Mouse (Mus musculus): ENCODE results near the gene S100a4. TPM values are rescaled to one million over a fixed set of nuclear protein-coding genes. Genes with fewer than 3 reads are reported as not detected.

Gene S100a4
- 10 to 100 TPM in 1 of 2 experiments, 1 to 10 TPM in 1; 9.5 to 17.4 TPM for total RNA-seq (2021)
- long read RNA-seq, experiment 1 = 0 reads
- long read RNA-seq, experiment 2, partial matches to known transcripts = 0 of 1 reads
- long read RNA-seq, experiment 2, other reads (novel, unspliced or antisense) = 1 of 1 reads

GRCm38 (mm10) chr3:90603623-90604022, at the start of gene S100a4:
Gene S100a4, plus strand, starts transcription at chr3:90603771.
- DNase-seq = no peak
- H3K27ac ChIP-seq = peak within 1 kb of the TSS; percentile 84
- H3K4me3 ChIP-seq = peak within 1 kb of the TSS; percentile 53
- TF ChIP-seq CTCF (IDR thresholded peaks at IDR 0.05) = no peak
- intact Hi-C loops (cut with DNase I) = no loop called here

DNA sequence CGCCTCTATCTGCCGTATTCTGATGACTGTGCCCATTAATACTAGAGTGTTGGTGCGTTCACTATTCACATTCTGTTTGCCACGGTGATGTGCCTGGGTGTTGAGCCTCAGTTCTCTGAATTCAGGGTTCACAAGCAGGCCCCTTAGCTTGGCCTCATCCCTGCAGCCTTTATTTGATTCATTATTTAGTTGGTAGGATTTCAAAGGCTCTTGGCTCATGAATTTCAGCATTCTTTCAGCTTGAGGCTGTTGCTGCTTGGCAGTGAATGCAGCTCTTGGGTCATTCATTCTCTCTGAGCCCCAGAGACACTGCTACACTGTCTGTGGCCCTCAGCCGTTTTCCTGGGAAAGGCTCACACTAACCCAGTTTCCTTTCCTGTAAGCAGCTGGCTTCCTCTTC, 47.6 kb upstream of the S100a4 start:
- intact Hi-C loops (cut with DNase I) = no loop called here
- DNase-seq = peak; percentile 58
- Histone ChIP-seq H3K27ac (0 out of 2 replicates have a peak overlapping the region, but pooled peaks have one; percentile 32), H3K4me3 (no peak overlapping the region)
- no peak for TF ChIP-seq CTCF (IDR thresholded peaks at IDR 0.05)

DNA sequence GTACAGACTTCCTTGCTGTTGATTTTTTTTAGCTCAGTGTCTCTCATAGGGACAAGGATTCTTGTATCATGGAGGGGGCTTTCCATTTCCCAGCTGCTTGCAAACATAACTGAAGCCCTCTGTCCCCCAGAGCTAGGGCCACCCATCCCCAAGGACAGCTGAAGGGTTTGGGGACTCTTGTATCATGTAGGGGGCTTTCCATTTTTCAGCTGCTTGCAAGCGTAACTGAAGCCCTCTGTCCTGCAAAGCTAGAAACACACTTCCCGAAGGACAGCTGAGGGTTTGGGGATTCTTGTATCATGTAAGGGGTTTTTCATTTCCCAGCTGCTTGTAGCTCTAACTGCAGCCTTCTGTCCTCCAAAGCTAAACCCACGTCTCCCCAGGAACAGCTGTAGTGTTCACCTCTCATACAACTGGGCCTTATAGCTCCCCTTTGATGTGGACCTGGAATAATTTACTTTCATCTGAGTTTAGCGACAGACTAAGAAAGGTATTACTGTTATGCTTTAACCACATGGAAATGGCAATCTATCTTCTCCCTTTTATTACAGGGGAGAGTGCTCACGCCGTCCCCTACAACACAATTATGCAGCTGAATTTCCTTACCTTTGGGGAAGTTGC, 43.5 kb upstream of the S100a4 start, which contains the start of gene S100a3:
Gene S100a3 (plus strand): TSS at position 571 of the 621 bp plus-strand sequence.
- Histone ChIP-seq H3K27ac (no peak within 1 kb of the TSS), H3K4me3 (no peak within 1 kb of the TSS)
- DNase-seq = no peak
- intact Hi-C loops (cut with DNase I) = no loop called here
- no peak for TF ChIP-seq CTCF (IDR thresholded peaks at IDR 0.05)

DNA sequence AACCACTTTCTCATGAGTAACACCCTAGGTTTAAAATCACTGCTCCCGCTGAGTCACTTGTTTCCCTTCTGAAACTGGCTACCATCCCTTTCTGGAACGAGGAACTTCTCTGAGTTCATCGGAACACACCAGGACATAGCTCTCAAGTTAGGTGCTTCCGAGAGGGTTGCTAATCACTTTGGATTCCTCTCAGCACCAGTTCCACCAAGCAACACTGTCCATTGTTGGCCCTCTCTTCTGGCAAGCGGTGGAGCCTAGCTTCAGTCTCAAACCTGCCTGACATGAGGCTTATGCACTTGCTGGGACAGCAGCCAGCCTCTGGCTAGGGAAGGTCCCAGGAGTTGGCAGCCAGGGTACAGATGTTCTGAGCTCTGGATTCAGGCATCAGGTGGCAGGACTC, 28.9 kb upstream of the S100a4 start:
- Histone ChIP-seq H3K27ac (peak overlapping the region; percentile 76), H3K4me3 (no peak overlapping the region)
- TF ChIP-seq CTCF (IDR thresholded peaks at IDR 0.05) = no peak
- DNase-seq = peak; percentile 66
- intact Hi-C loops (cut with DNase I) = no loop called here

- Histone ChIP-seq H3K27ac (peak overlapping the region; percentile 76), H3K4me3 (no peak overlapping the region)
- no peak for TF ChIP-seq CTCF (IDR thresholded peaks at IDR 0.05)
- intact Hi-C loops (cut with DNase I) = no loop called here
- no peak for DNase-seq
Observed at GRCm38 (mm10) chr3:90575320-90575719, 28.3 kb upstream of the S100a4 start.

- no peak for DNase-seq
- Histone ChIP-seq H3K27ac (no peak overlapping the region), H3K4me3 (no peak overlapping the region)
- intact Hi-C loops (cut with DNase I) = no loop called here
- no peak for TF ChIP-seq CTCF (IDR thresholded peaks at IDR 0.05)
Observed at GRCm38 (mm10) chr3:90576351-90577001, 27.1 kb upstream of the S100a4 start.

- H3K27ac ChIP-seq = no peak overlapping the region
- no peak for TF ChIP-seq CTCF (IDR thresholded peaks at IDR 0.05)
- no peak overlapping the region for H3K4me3 ChIP-seq
- no peak for DNase-seq
- intact Hi-C loops (cut with DNase I) = no loop called here
Observed at GRCm38 (mm10) chr3:90579433-90579832, 24.1 kb upstream of the S100a4 start.

- no peak for DNase-seq
- intact Hi-C loops (cut with DNase I) = loop anchor here (10.0 kb wide), 1 partner anchor 56 kb away; the partner anchor contains the start of gene S100a14
- H3K27ac ChIP-seq = no peak overlapping the region
Observed at GRCm38 (mm10) chr3:90581141-90581540, 22.4 kb upstream of the S100a4 start.

DNA sequence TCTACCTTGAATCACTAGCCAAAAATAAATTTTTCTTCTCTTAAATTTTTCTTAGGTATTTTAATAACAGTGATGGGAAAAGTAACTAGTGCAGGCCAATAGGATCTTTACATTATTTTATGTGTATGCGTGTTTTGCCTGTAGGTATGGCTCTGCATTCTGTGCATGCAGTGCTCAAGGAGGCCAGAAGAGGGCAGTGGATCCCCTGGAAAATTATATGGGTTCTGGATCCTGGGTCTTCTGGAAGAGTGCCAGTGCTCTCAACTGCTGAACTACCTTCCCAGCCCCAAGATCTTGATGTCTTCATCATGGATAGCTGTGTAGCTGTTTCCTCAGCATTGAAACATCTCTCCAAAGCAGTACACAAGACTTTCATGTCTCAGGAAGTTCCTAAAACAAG, 21.4 kb upstream of the S100a4 start:
- TF ChIP-seq CTCF (IDR thresholded peaks at IDR 0.05) = peak; percentile 46
- Histone ChIP-seq H3K4me3 (no peak overlapping the region), H3K27ac (no peak overlapping the region)
- DNase-seq = no peak
- intact Hi-C loops (cut with DNase I) = loop anchor here (10.0 kb wide), 1 partner anchor 57 kb away; the partner anchor contains the start of gene S100a14

More at GRCm38 (mm10) chr3:90581141-90581540, 22.4 kb upstream of the S100a4 start:
- H3K4me3 ChIP-seq = no peak overlapping the region
- TF ChIP-seq CTCF (IDR thresholded peaks at IDR 0.05) = no peak

DNA sequence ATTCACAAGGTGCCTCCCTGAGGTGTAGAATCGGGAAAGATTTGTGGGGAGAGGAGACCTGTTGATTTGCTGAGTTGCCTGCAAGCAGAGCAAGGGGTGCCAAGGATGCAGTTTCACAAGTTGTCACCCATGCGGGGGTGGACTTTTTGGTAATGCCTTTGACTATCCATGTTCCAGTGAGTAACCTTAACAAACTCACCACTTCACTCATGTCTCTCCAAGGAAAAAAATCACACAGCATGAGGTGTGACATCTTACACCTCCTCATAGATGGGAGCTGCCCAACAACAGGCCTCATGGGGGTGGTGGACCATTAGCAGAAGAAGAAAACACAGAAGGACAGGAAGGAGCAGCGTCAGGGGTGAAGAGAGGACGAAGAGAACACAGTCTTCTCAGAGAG, 21.0 kb upstream of the S100a4 start:
- DNase-seq = no peak
- intact Hi-C loops (cut with DNase I) = loop anchor here (10.0 kb wide), 1 partner anchor 58 kb away; the partner anchor contains the start of gene S100a14
- Histone ChIP-seq H3K27ac (no peak overlapping the region), H3K4me3 (no peak overlapping the region)
- TF ChIP-seq CTCF (IDR thresholded peaks at IDR 0.05) = no peak

GRCm38 (mm10) chr3:90583893-90584292, 19.7 kb upstream of the S100a4 start:
- 0 out of 2 replicates have a peak, but pooled peaks have one; percentile 1 for TF ChIP-seq CTCF (IDR thresholded peaks at IDR 0.05)

DNA sequence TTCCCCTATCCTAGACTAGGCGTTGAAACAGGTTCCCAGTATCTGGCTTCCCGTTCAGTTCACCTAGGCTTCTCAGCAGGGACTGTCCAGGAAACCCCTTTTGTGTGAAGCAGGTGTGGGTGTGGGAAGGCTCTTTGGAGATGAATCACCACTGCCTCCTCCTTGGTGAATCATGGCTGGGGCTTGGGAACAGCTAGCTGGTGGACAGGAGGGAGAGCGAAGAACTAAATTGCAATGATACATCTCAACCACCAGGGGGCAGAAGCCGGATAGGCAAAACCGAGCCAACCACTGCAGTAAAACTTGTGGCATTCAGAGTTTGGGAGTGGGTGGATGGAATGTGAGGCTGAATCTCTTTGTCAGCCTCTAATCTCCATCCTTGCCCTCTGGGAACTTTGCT, 18.0 kb upstream of the S100a4 start:
- peak; percentile 65 for DNase-seq
- H3K4me3 ChIP-seq = no peak overlapping the region
- TF ChIP-seq CTCF (IDR thresholded peaks at IDR 0.05) = peak; percentile 90
- peak overlapping the region; percentile 90 for H3K27ac ChIP-seq
- intact Hi-C loops (cut with DNase I) = loop anchor here (1.0 to 10.0 kb wide), 4 partner anchors 30 to 122 kb away; partner anchors contain the start of gene S100a14

More at GRCm38 (mm10) chr3:90583893-90584292, 19.7 kb upstream of the S100a4 start:
- Histone ChIP-seq H3K27ac (peak overlapping the region; percentile 64), H3K4me3 (no peak overlapping the region)
- intact Hi-C loops (cut with DNase I) = loop anchor here (10.0 kb wide), 1 partner anchor 59 kb away; the partner anchor contains the start of gene S100a14
- DNase-seq = peak; percentile 60

Data from gastrocnemius, adult 2 months (tissue).